Mouse (Mus musculus): ENCODE data around the gene Cdc25b.

DNA sequence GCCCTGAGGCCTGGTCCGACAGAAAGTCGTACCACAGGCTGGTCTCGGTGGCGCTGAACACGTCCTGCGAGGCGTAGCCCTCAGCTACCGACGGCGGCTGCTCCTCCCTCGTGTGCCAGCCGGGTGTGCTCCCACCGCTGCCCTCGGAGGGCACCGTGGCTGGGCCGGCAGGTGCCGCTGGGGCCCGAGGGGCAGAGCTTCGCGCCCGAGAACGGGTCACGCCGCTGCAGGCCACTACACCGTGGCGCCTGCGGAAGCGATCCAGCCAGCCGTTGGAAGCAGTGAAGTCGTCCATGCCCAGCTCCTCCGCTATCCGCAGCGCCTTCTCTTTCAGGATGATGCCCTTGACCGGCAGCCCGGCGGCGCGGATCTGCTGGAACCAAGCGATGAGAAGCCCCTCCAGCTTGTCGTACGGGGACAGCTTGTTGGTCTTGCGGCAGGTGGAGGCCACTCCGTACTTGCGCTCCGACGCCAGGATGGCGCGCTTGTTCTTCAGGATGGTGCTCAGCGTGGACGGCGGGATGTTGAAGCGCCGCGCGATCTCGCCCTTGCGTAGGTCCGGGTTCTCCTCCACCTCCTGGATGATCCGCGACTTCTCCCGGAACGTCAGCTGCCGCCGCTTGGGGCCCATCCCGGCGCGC is 7.4 kb upstream of the Cdc25b start:
- TF ChIP-seq GATA1 (IDR thresholded peaks at IDR 0.05; ENCODE audit: borderline replicate concordance, low read length) (no peak), FLI1 (IDR thresholded peaks at IDR 0.05; ENCODE audit: low read length) (no peak)

All from megakaryocyte, embryonic 14.5 days (primary cell).